Mouse (Mus musculus) bone marrow macrophage, adult 2 months (primary cell): ENCODE data around the gene Btn1a1. TPM values are rescaled to one million over a fixed set of nuclear protein-coding genes. Genes with fewer than 3 reads are reported as not detected.

Experiments
- H3K27ac ChIP-seq: 2 replicates; pipeline ENCODE4 v1.5.1; 2012; ENCODE audit warnings: low read depth, low read length; ENCODE audit not compliant: insufficient read depth
- H3K4me1 ChIP-seq: 2 replicates; pipeline ENCODE4 v1.6.1; 2012; ENCODE audit warnings: low read length; ENCODE audit not compliant: control insufficient read depth, insufficient read depth
- H3K4me3 ChIP-seq: 2 replicates; pipeline ENCODE4 v1.5.1; 2012; ENCODE audit warnings: mild to moderate bottlenecking, low read length, moderate library complexity; ENCODE audit not compliant: insufficient read depth
- CTCF ChIP-seq: IDR thresholded peaks from 2 replicates; pipeline ENCODE4 v1.5.1; 2012; ENCODE audit warnings: low read depth, mild to moderate bottlenecking, low read length, moderate library complexity
- POLR2A ChIP-seq: IDR thresholded peaks from 2 replicates; pipeline ENCODE4 v1.6.1; 2012; ENCODE audit warnings: mild to moderate bottlenecking, low read depth, low read length, borderline replicate concordance
- polyA plus RNA-seq: library from polyadenylated mRNA; stranded (reverse); fragments of >200 nt; gene quantifications from 2 replicates; pipeline ENCODE4 v1.2.4, GENCODE M21; 2012; ENCODE audit not compliant: missing spikeins, insufficient read depth, insufficient read length

Gene Btn1a1
- polyA plus RNA-seq, 1 experiment: not detected

GRCm38 (mm10) chr13:23488400-23489322 is 23.0 kb upstream of the Btn1a1 start, which contains the start of gene Btn2a2:
Gene Btn2a2, minus strand, starts transcription at chr13:23488857.
- H3K27ac ChIP-seq: no peak within 1 kb of the TSS
- TF ChIP-seq CTCF (no peak), POLR2A (no peak)
- peak within 1 kb of the TSS; percentile 33 for H3K4me3 ChIP-seq
- H3K4me1 ChIP-seq: peaks cover 10% of the 10 kb centered on the region

GRCm38 (mm10) chr13:23485271-23485670 is 19.6 kb upstream of the Btn1a1 start:
- H3K4me1 ChIP-seq: no peaks in the 10 kb centered on the region
- H3K27ac ChIP-seq: no peak overlapping the region
- no peak overlapping the region for H3K4me3 ChIP-seq
- no peak for TF ChIP-seq POLR2A
- TF ChIP-seq CTCF: no peak

GRCm38 (mm10) chr13:23483153-23483552 is 17.5 kb upstream of the Btn1a1 start:
- no peak overlapping the region for H3K4me3 ChIP-seq
- no peaks in the 10 kb centered on the region for H3K4me1 ChIP-seq
- TF ChIP-seq CTCF: no peak
- no peak for TF ChIP-seq POLR2A
- H3K27ac ChIP-seq: no peak overlapping the region

- no peak overlapping the region for H3K4me3 ChIP-seq
- no peaks in the 10 kb centered on the region for H3K4me1 ChIP-seq
- TF ChIP-seq POLR2A (no peak), CTCF (no peak)
- H3K27ac ChIP-seq: no peak overlapping the region
These were observed 10.0 kb upstream of the Btn1a1 start for GRCm38 (mm10) chr13:23475658-23476057.

GRCm38 (mm10) chr13:23466911-23467310 is 1.2 kb upstream of the Btn1a1 start:
- Histone ChIP-seq H3K4me1 (peaks cover 2% of the 10 kb centered on the region), H3K27ac (no peak overlapping the region), H3K4me3 (no peak overlapping the region)
- TF ChIP-seq POLR2A: no peak
- TF ChIP-seq CTCF: no peak

GRCm38 (mm10) chr13:23466306-23466705 is 605 bp upstream of the Btn1a1 start:
- H3K4me1 ChIP-seq: peaks cover 2% of the 10 kb centered on the region
- no peak overlapping the region for H3K27ac ChIP-seq
- TF ChIP-seq CTCF (no peak), POLR2A (no peak)
- H3K4me3 ChIP-seq: no peak overlapping the region; the same call in 1 of the 2 replicates

- Histone ChIP-seq H3K27ac (no peak overlapping the region), H3K4me1 (peaks cover 2% of the 10 kb centered on the region), H3K4me3 (peak overlapping the region; percentile 74)
- TF ChIP-seq POLR2A (no peak), CTCF (no peak)
These were observed 797 bp downstream of the Btn1a1 start for GRCm38 (mm10) chr13:23464841-23465366.

- Histone ChIP-seq H3K27ac (no peak overlapping the region), H3K4me1 (peaks cover 2% of the 10 kb centered on the region), H3K4me3 (peak overlapping the region; percentile 74)
- TF ChIP-seq CTCF (no peak), POLR2A (no peak)
These were observed 1.5 kb downstream of the Btn1a1 start for GRCm38 (mm10) chr13:23464224-23464637.

- Histone ChIP-seq H3K27ac (no peak overlapping the region), H3K4me1 (peaks cover 2% of the 10 kb centered on the region), H3K4me3 (peak overlapping the region; percentile 74)
- no peak for TF ChIP-seq POLR2A
- no peak for TF ChIP-seq CTCF
These were observed 2.1 kb downstream of the Btn1a1 start for GRCm38 (mm10) chr13:23463381-23464223.
